Mouse (Mus musculus): Measurements from ENCODE around the gene Psma3.
A peak's percentile ranks its signal among the peaks of the same experiment; 100 is the strongest.
"Not testable (repeated sequence)": the region's sequence is repeated elsewhere in the genome, so short reads cannot be mapped to it uniquely, and the experiment has no call there.

Gene Psma3

GRCm38 (mm10) chr12:71001456-71001855, 27.0 kb downstream of the Psma3 start:
- DNase-seq (ENCODE audit: low read depth, low spot score), result no peak

- no peak for DNase-seq (ENCODE audit: low read depth, low spot score)
These were observed 29.5 kb downstream of the Psma3 start for GRCm38 (mm10) chr12:71003760-71004426.

DNA sequence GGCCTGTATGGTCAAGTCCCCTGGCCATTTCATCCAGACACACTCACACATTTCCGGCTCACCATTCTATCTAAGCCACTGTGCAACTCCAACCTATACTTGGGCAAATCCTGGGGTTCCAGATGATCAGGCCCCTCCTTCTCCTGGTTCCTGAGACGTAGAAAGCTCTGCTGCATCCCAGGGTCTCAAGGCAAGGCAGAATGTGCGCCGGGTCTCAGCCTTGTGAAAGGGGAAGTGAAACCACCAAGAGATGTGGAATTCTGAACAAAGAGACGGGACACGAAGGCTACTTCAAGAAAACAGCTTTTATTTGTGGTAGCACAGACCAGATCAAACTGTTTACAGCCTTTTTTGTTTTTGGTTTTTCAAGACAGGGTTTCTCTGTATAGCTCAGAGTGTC, 31.7 kb downstream of the Psma3 start:
- DNase-seq (ENCODE audit: low read depth, low spot score), result no peak

DNA sequence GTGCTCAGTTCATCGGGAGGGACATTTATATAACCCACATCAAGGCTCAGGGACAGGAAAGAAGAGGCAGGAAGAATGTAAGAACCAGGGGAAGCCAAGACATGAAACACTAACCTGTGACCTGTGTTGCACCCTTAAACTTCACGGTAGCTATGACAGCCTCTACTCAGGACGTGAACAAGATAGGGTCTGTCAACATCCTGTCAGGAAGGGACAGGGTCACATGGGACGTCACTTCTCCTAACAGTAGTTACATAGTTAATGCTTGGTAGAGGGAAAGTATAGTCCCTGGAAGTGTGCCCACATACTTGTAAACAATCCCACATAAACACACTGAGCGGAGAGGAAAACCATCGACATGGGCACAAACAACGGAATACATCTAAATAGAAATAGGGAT, 32.5 kb downstream of the Psma3 start:
- DNase-seq (ENCODE audit: low read depth, low spot score), result no peak

DNA sequence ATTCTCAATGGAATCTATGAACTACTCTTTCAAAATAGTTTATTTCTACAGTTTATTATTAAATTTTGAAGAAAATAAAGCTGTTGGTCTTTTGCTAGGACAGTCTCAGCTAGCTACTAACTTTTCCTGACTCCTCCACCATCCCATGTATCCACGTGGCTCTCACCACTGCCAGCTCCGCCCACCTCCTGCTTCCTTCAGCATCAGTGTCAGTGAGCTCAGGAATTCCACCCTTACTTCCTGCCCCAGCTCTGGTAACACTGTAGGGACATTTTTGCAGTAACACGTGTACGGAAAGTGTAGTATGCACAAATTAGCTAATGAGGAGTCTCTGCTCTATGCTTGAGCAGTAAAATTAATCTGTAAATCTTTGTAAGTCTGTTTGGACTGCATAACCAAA, 35.3 kb downstream of the Psma3 start:
- DNase-seq (ENCODE audit: low read depth, low spot score), result no peak

DNA sequence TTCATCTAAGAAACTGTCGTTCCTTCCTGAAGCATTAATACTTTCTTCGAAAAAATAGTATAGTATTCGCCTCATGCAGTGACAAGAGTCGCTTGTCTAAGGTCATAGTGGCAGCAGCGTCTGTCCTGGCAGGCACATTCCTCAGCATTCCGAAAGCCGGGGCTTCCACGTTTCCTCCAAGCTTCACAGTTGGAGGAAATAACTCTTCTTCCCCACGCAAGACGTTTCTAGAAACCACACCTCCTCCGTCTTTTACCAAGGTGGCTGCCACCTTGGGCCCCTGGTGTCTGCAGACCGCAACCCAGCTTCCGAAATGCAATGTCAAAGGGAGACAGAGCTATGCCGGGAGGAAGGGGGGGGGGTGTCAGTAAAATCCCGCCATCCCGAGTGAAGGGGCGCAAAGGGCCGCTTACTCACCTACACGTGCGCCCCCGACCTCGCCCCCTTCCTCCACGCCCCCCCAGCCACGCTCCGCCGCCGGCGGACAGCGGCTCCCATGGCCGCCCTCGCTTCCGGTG, 40.5 kb downstream of the Psma3 start:
- no peak for DNase-seq (ENCODE audit: low read depth, low spot score)

- DNase-seq (ENCODE audit: low read depth, low spot score), result peak; percentile 100
These were observed 41.2 kb downstream of the Psma3 start, which contains the start of gene Arid4a for GRCm38 (mm10) chr12:71015363-71016210. Arid4a (plus strand) TSS chr12:71015990.

- DNase-seq (ENCODE audit: low read depth, low spot score), result no peak
These were observed 41.7 kb downstream of the Psma3 start for GRCm38 (mm10) chr12:71016211-71016502.

GRCm38 (mm10) chr12:71016503-71017241, 42.3 kb downstream of the Psma3 start:
- DNase-seq (ENCODE audit: low read depth, low spot score), result peak; percentile 25

- DNase-seq (ENCODE audit: low read depth, low spot score), result no peak
These were observed 42.8 kb downstream of the Psma3 start for GRCm38 (mm10) chr12:71017242-71017571.

GRCm38 (mm10) chr12:71017827-71018226, 43.4 kb downstream of the Psma3 start:
- DNase-seq (ENCODE audit: low read depth, low spot score), result no peak

DNA sequence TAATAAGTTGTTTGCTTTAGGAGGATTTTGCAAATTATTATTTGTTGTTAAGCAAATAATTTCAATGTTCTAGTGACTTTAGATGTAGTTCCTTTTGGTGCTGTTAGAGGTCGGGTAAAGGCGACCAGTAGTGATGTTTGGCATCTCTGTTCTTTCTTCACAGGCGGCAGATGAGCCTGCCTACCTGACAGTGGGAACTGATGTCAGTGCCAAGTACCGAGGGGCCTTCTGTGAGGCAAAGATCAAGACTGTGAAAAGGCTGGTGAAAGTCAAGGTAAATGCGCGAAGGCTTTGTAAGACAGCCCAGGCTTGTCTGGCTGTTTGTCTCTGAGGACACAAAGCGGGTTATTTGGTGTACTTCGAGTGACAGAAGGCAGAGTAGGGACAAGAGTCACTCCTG, 44.8 kb downstream of the Psma3 start:
- DNase-seq (ENCODE audit: low read depth, low spot score), result no peak

GRCm38 (mm10) chr12:71024411-71024810, 50.0 kb downstream of the Psma3 start:
- DNase-seq (ENCODE audit: low read depth, low spot score), result no peak

DNA sequence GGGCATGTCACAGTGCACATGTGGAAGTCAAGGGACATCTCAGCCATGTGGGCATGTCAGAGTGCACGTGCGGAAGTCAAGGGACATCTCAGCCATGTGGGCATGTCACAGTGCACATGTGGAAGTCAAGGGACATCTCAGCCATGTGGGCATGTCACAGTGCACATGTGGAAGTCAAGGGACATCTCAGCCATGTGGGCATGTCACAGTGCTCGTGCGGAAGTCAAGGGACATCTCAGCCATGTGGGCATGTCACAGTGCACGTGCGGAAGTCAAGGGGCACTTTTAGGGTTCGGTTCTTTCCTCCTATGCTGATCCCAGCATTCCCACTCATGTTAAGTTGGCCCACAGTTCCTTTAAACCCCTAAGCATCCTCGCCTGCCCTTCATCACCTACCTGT, 53.8 kb downstream of the Psma3 start:
- DNase-seq (ENCODE audit: low read depth, low spot score), result not testable (repeated sequence)

DNA sequence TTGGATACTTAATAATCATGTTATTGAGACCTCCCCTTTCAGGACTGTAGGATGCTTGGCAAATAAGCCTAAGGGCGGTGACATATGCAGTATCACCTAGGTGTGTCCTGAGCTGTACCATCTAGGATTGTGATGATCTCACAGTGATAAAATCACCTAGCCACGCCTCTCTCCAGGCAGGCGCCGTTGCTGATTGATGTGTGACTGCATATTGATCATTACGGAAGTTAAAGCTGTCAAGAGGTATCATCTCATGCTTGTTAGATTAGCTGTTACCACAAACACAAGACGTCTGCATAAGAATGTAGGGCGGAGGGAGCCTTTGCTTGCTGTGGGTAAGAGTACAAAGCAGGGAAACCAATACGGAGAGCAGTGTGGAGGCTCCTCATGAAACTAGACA, 55.8 kb downstream of the Psma3 start:
- DNase-seq (ENCODE audit: low read depth, low spot score), result no peak

DNA sequence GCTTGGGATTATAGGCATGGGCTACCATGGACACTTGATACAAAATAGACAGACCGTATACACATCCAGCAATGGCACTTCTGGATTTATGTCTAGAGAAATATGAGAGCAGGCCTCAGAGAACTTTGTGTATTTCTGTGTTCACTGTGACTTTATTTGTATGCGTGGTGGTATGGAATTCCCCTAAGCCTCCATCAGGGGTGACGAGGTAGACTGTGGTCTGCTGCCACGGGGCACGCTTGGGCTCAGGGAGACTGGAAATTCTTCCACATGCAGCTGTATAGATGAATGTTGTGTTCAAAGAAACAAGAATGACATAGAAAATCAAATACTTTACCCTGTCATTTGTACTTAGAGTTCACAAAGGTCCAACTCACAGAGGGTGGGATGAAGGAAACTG, 56.3 kb downstream of the Psma3 start:
- no peak for DNase-seq (ENCODE audit: low read depth, low spot score)

- DNase-seq (ENCODE audit: low read depth, low spot score), result no peak
These were observed 61.4 kb downstream of the Psma3 start for GRCm38 (mm10) chr12:71035826-71036225.

- no peak for DNase-seq (ENCODE audit: low read depth, low spot score)
These were observed 62.4 kb downstream of the Psma3 start for GRCm38 (mm10) chr12:71036729-71037404.

GRCm38 (mm10) chr12:71040462-71040861, 66.0 kb downstream of the Psma3 start:
- DNase-seq (ENCODE audit: low read depth, low spot score), result no peak

GRCm38 (mm10) chr12:71042451-71042850, 68.0 kb downstream of the Psma3 start:
- no peak for DNase-seq (ENCODE audit: low read depth, low spot score)

DNA sequence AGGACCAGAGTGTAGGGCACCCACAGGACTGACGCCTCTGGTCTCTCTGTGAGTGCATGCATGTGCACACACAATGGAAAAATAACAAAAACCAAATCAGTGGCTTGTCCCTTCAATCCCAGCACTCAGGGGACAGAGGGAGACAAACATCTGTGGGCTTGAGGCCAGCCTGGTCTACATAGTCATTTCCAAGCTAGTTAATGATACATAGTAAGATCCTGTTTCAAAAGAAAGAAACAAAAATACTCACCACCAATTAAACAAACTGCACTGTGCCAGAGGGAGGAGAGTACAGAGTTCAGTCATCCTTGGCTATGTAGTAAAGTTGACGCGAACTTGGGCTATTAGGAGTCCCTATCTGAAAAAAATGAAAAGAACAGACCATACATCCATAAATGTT, 69.2 kb downstream of the Psma3 start:
- DNase-seq (ENCODE audit: low read depth, low spot score), result no peak

DNA sequence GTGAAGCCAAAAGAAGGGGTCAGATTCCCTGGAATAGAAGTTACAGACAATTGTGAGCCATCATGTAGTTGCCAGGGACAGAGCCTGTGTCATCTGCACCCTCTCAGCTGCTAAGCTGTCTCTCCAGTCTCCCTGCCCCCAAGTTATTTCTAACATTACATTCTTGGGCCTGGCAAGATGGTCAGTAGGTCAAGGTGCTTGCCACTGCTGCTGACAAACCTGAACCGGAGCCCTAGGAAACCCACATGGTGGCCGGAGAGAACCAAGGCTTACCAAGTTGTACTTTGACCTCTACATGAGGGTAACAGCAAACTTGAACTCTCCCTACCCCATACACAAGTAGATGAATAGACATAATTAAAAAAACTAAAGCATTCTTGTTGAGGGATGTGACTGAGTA, 70.1 kb downstream of the Psma3 start:
- no peak for DNase-seq (ENCODE audit: low read depth, low spot score)
